Mouse (Mus musculus) neural tube, embryonic 13.5 days (tissue): ENCODE measurements around the gene Fam69b. TPM values are rescaled to one million over a fixed set of nuclear protein-coding genes. Genes with fewer than 3 reads are reported as not detected.
"Not testable (repeated sequence)": the region's sequence is repeated elsewhere in the genome, so short reads cannot be mapped to it uniquely, and the experiment has no call there.

Source experiments
- ATAC-seq: fragments of 200-750 bp; cut with Nextera tagmentation; 2 replicates; pipeline ENCODE4 v1.8.0; 2017; ENCODE audit warnings: low read depth, mild to moderate bottlenecking, moderate TSS enrichment, moderate library complexity
- H3K27ac ChIP-seq: fragments of 300-500 bp; sonication (generic); replicated peaks from 2 replicates; pipeline ENCODE4 v1.5.1; 2015; ENCODE audit warnings: moderate library complexity, mild to moderate bottlenecking, inconsistent platforms
- H3K27me3 ChIP-seq: fragments of 300-500 bp; sonication (generic); 2 replicates; pipeline ENCODE4 v1.6.1; 2015; ENCODE audit warnings: mild to moderate bottlenecking, inconsistent platforms
- H3K36me3 ChIP-seq: fragments of 300-500 bp; sonication (generic); 2 replicates; pipeline ENCODE4 v1.6.1; 2015; ENCODE audit warnings: mild to moderate bottlenecking, inconsistent platforms
- H3K4me1 ChIP-seq: fragments of 300-500 bp; sonication (generic); replicated peaks from 2 replicates; pipeline ENCODE4 v1.6.1; 2015; ENCODE audit warnings: inconsistent platforms
- H3K4me2 ChIP-seq: fragments of 300-500 bp; sonication (generic); 2 replicates; pipeline ENCODE4 v1.6.1; 2015; ENCODE audit warnings: inconsistent platforms, mild to moderate bottlenecking, moderate library complexity
- H3K4me3 ChIP-seq: fragments of 300-500 bp; sonication (generic); 2 replicates; pipeline ENCODE4 v1.5.1; 2015; ENCODE audit warnings: mild to moderate bottlenecking, inconsistent platforms
- H3K9ac ChIP-seq: fragments of 300-500 bp; sonication (generic); 2 replicates; pipeline ENCODE4 v1.6.1; 2015; ENCODE audit warnings: moderate library complexity, mild to moderate bottlenecking, inconsistent platforms
- H3K9me3 ChIP-seq: fragments of 300-500 bp; sonication (generic); 2 replicates; pipeline ENCODE4 v1.6.1; 2016; ENCODE audit warnings: inconsistent platforms
- WGBS: fragments of 180-500 bp; shearing (Covaris S2); methylation state at CpG from one replicate; pipeline ENCODE4 v1.1.7; 2015; 5-methylcytosine and 5-hydroxymethylcytosine counted together
- polyA plus RNA-seq: library from polyadenylated mRNA; unstranded; fragments of >200 nt; fragmentation: Nextera tagmentation; extraction: Ambion mirVana; gene quantifications from 2 replicates; pipeline ENCODE4 v1.2.1, GENCODE M21; 2015

The Fam69b gene
- polyA plus RNA-seq, 1 experiment from 2014 or later, result 101 TPM

GRCm38 (mm10) chr2:26646643-26647293, 18.5 kb downstream of the Fam69b start:
- Histone ChIP-seq H3K36me3 (no peaks in the 10 kb centered on the region), H3K9ac (no peak overlapping the region), H3K27ac (no peak overlapping the region), H3K27me3 (no peaks in the 10 kb centered on the region), H3K4me3 (no peak overlapping the region), H3K4me1 (no peaks in the 10 kb centered on the region), H3K4me2 (no peak overlapping the region), H3K9me3 (no peaks in the 10 kb centered on the region)
- peak; percentile 97 for ATAC-seq
- WGBS, result 26% methylated on average over 3 of the region's 3 CpGs

DNA sequence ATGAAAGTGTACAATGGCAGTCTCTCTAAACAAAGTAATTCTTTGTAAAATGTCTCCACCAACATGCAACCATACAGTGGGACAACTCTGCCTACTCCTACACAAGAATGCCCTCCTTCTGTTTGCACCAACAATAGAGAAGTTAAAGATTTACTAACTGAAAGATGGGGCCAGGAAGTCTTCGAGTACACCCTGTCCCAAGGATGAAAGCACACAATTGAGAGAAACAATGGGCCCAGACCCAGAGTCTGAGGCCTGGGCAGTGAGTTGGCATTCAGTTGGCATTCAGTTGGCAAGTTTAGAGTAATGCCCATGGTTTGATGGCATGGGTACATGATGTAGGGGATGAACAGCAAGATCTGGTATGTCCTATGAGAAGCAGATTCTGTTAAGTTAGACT, 26.4 kb downstream of the Fam69b start:
- no peaks in the 10 kb centered on the region for H3K4me1 ChIP-seq
- no peak overlapping the region for H3K4me3 ChIP-seq
- 24% methylated on average over 1 of the region's 1 CpGs for WGBS
- H3K36me3 ChIP-seq, result no peaks in the 10 kb centered on the region
- H3K27me3 ChIP-seq, result no peaks in the 10 kb centered on the region
- ATAC-seq, result no peak
- H3K9me3 ChIP-seq, result no peaks in the 10 kb centered on the region
- no peak overlapping the region for H3K4me2 ChIP-seq
- no peak overlapping the region for H3K9ac ChIP-seq
- H3K27ac ChIP-seq, result no peak overlapping the region

- Histone ChIP-seq H3K27me3 (no peaks in the 10 kb centered on the region), H3K36me3 (no peaks in the 10 kb centered on the region), H3K27ac (no peak overlapping the region), H3K4me2 (no peak overlapping the region), H3K9ac (no peak overlapping the region), H3K4me3 (no peak overlapping the region), H3K9me3 (no peaks in the 10 kb centered on the region), H3K4me1 (peaks cover 9% of the 10 kb centered on the region; the same call in 1 of the 2 replicates)
- no peak for ATAC-seq
- 91% methylated on average over 2 of the region's 2 CpGs for WGBS
Observed at GRCm38 (mm10) chr2:26657426-26657825, 29.2 kb downstream of the Fam69b start.

- H3K4me1 ChIP-seq, result peaks cover 9% of the 10 kb centered on the region; the same call in 1 of the 2 replicates
- no peaks in the 10 kb centered on the region for H3K9me3 ChIP-seq
- no peak overlapping the region for H3K27ac ChIP-seq
- H3K4me3 ChIP-seq, result peak overlapping the region; percentile 33
- no peaks in the 10 kb centered on the region for H3K36me3 ChIP-seq
- H3K9ac ChIP-seq, result peak overlapping the region; percentile 70
- ATAC-seq, result peak; percentile 47
- peak overlapping the region; percentile 60 for H3K4me2 ChIP-seq
- H3K27me3 ChIP-seq, result no peaks in the 10 kb centered on the region
- WGBS, result 6% methylated on average over 6 of the region's 20 CpGs
Observed at GRCm38 (mm10) chr2:26661143-26661752, 33.0 kb downstream of the Fam69b start.

- Histone ChIP-seq H3K27ac (no peak overlapping the region), H3K9ac (peak overlapping the region; percentile 70), H3K9me3 (no peaks in the 10 kb centered on the region), H3K4me3 (peak overlapping the region; percentile 33), H3K4me2 (peak overlapping the region; percentile 60), H3K4me1 (peaks cover 9% of the 10 kb centered on the region; the same call in 1 of the 2 replicates), H3K27me3 (no peaks in the 10 kb centered on the region), H3K36me3 (no peaks in the 10 kb centered on the region)
- WGBS, result 45% methylated on average over 29 of the region's 29 CpGs
- peak; percentile 43; the same call in 1 of the 2 replicates for ATAC-seq
Observed at GRCm38 (mm10) chr2:26661768-26662508, 33.7 kb downstream of the Fam69b start.

- Histone ChIP-seq H3K9me3 (no peaks in the 10 kb centered on the region), H3K4me1 (peaks cover 9% of the 10 kb centered on the region; the same call in 1 of the 2 replicates), H3K27me3 (no peaks in the 10 kb centered on the region), H3K4me3 (no peak overlapping the region), H3K36me3 (no peaks in the 10 kb centered on the region), H3K9ac (no peak overlapping the region), H3K4me2 (0 out of 2 replicates have a peak overlapping the region, but pooled peaks have one; percentile 60), H3K27ac (no peak overlapping the region)
- WGBS, result 81% methylated on average over 13 of the region's 13 CpGs
- no peak; the same call in 1 of the 2 replicates for ATAC-seq
Observed at GRCm38 (mm10) chr2:26662509-26662882, 34.2 kb downstream of the Fam69b start.

DNA sequence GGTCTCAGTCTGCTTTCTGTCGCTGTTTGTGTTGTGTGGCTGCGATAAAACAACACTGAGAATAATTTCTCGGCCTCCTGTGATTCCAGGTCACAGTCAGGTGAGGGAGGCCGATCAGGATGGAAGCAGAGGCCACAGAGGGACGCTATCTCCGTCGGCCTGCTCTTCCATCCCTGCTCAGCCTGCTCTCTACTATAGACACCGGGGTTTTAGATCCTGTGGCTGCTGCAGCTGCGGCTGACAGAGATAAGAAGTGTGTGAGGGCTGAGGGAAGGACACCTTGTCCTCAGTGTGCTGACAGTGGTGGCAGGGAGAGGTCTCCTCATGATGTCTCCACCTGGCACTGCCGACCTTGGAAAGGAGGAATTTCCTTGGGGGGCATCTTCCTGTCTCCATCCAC, 34.9 kb downstream of the Fam69b start:
- no peaks in the 10 kb centered on the region for H3K36me3 ChIP-seq
- 84% methylated on average over 10 of the region's 10 CpGs for WGBS
- ATAC-seq, result 0 out of 2 replicates have a peak, but pooled peaks have one; percentile 15
- H3K4me2 ChIP-seq, result no peak overlapping the region
- H3K27me3 ChIP-seq, result no peaks in the 10 kb centered on the region
- no peak overlapping the region for H3K27ac ChIP-seq
- no peak overlapping the region for H3K4me3 ChIP-seq
- H3K4me1 ChIP-seq, result peaks cover 9% of the 10 kb centered on the region; the same call in 1 of the 2 replicates
- H3K9me3 ChIP-seq, result no peaks in the 10 kb centered on the region
- no peak overlapping the region for H3K9ac ChIP-seq

GRCm38 (mm10) chr2:26663551-26663950, 35.3 kb downstream of the Fam69b start:
- not testable (repeated sequence) for H3K4me3 ChIP-seq, H3K9me3 ChIP-seq, H3K4me2 ChIP-seq, H3K9ac ChIP-seq, H3K27me3 ChIP-seq, H3K36me3 ChIP-seq, ATAC-seq, H3K4me1 ChIP-seq, H3K27ac ChIP-seq
- WGBS, result 79% methylated on average over 1 of the region's 1 CpGs

- Histone ChIP-seq H3K27ac (no peak overlapping the region), H3K4me3 (no peak overlapping the region), H3K9me3 (no peaks in the 10 kb centered on the region), H3K4me2 (no peak overlapping the region), H3K4me1 (no peaks in the 10 kb centered on the region), H3K36me3 (no peaks in the 10 kb centered on the region), H3K27me3 (no peaks in the 10 kb centered on the region), H3K9ac (no peak overlapping the region)
- ATAC-seq, result no peak
Observed at GRCm38 (mm10) chr2:26668746-26669145, 40.5 kb downstream of the Fam69b start.

DNA sequence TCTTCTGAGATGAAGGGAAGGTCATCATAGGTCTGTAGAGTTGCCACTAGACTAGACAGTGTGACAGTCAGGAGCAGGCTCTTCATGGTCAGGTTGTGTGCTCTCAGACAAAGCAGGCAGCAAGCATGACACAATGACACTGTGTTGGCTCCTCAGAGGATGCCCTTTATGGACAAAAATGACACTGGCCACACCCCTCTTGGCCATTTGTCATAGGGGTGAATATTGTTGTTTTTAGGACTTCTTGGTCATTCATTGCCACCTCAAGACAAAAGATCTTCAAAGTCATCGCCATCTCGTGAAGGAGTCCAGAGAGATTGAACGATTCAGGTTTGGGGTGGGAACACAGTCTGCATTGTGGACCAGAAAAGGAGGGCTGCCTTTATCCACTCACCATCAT, 42.9 kb downstream of the Fam69b start, which contains the start of gene Lcn4:
Lcn4 (minus strand) TSS at position 101 of the 400 bp plus-strand sequence.
- no peaks in the 10 kb centered on the region for H3K9me3 ChIP-seq
- H3K9ac ChIP-seq, result no peak within 1 kb of the TSS
- no peaks in the 10 kb centered on the region for H3K27me3 ChIP-seq
- 97% methylated on average over 3 of the region's 3 CpGs for WGBS
- no peaks in the 10 kb centered on the region for H3K4me1 ChIP-seq
- no peak within 1 kb of the TSS for H3K27ac ChIP-seq
- no peak for ATAC-seq
- no peak within 1 kb of the TSS for H3K4me2 ChIP-seq
- H3K4me3 ChIP-seq, result no peak within 1 kb of the TSS
- no peaks in the 10 kb centered on the region for H3K36me3 ChIP-seq
